Mouse (Mus musculus): ENCODE measurements around the gene Kazald1. TPM values are rescaled to one million over a fixed set of nuclear protein-coding genes. Genes with fewer than 3 reads are reported as not detected.

Gene Kazald1
- polyA plus RNA-seq (2014; fragmentation: Nextera tagmentation; extraction: Ambion mirVana) = 2.5 and 4.9 TPM in 2 replicates

GRCm38 (mm10) chr19:45074580-45075322 lies at the start of gene Kazald1:
Gene Kazald1, plus strand, starts transcription at chr19:45075241.
- peak within 1 kb of the TSS; percentile 90 for H3K27ac ChIP-seq
- H3K36me3 ChIP-seq (replicated peaks; ENCODE audit: control insufficient read depth, insufficient read depth) = no peaks in the 10 kb centered on the region
- H3K4me1 ChIP-seq (replicated peaks; ENCODE audit: control insufficient read depth, insufficient read depth, low read length) = peaks cover 14% of the 10 kb centered on the region
- ATAC-seq (ENCODE audit: low FRiP score) (peak; percentile 84), DNase-seq (ENCODE audit: low spot score) (peak; percentile 97)
- H3K4me2 ChIP-seq (replicated peaks) = peak within 1 kb of the TSS; percentile 91
- peaks cover 64% of the 10 kb centered on the region for H3K27me3 ChIP-seq (ENCODE audit: control insufficient read depth, insufficient read depth, low read length)
- H3K4me3 ChIP-seq (replicated peaks; ENCODE audit: low read length) = peak within 1 kb of the TSS; percentile 57
- no peaks in the 10 kb centered on the region for H3K9me3 ChIP-seq (ENCODE audit: control insufficient read depth, low read length)
- peak within 1 kb of the TSS; percentile 74 for H3K9ac ChIP-seq
- under 1% methylated on average over 45 of the region's 45 CpGs for WGBS

GRCm38 (mm10) chr19:45025937-45026568 lies 49.0 kb upstream of the Kazald1 start:
- H3K27ac ChIP-seq = no peak overlapping the region
- H3K36me3 ChIP-seq (replicated peaks; ENCODE audit: control insufficient read depth, insufficient read depth) = peaks cover 50% of the 10 kb centered on the region
- ATAC-seq (ENCODE audit: low FRiP score) = no peak
- no peak for DNase-seq (ENCODE audit: low spot score)
- H3K9ac ChIP-seq = no peak overlapping the region
- no peaks in the 10 kb centered on the region for H3K27me3 ChIP-seq (ENCODE audit: control insufficient read depth, insufficient read depth, low read length)
- H3K4me1 ChIP-seq (replicated peaks; ENCODE audit: control insufficient read depth, insufficient read depth, low read length) = 0 out of 2 replicates have a peak, but pooled peaks cover 5% of the 10 kb centered on the region
- H3K4me3 ChIP-seq (replicated peaks; ENCODE audit: low read length) = no peak overlapping the region
- no peaks in the 10 kb centered on the region for H3K9me3 ChIP-seq (ENCODE audit: control insufficient read depth, low read length)
- WGBS = 93% methylated on average over 37 of the region's 37 CpGs
- H3K4me2 ChIP-seq (replicated peaks) = no peak overlapping the region

- 87% methylated on average over 6 of the region's 6 CpGs for WGBS
- no peak overlapping the region for H3K4me2 ChIP-seq (replicated peaks)
Observed at GRCm38 (mm10) chr19:45026958-45027670, 47.9 kb upstream of the Kazald1 start.

DNA sequence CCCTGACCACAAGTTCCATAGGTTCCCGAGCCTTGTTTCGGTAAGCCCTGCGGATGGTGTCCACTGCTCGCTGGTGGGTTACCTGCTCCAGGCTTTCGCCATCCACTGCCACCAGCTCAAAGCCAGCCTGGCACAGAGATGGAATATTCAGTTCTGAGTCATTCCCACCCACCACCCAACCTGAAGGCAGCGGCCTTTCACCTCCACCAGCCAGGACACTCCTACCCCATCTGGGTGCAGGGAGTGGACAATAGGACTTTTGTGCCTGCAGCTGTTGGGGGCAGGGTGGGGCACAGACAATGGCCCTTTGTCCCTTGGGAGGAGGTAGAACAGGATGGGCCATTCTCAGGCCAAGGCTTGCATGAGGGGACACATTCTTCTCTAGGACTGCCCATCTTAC lies 47.2 kb upstream of the Kazald1 start:
- Histone ChIP-seq H3K36me3 (replicated peaks; ENCODE audit: control insufficient read depth, insufficient read depth) (peaks cover 50% of the 10 kb centered on the region), H3K27me3 (ENCODE audit: control insufficient read depth, insufficient read depth, low read length) (no peaks in the 10 kb centered on the region), H3K27ac (no peak overlapping the region), H3K9ac (no peak overlapping the region), H3K4me2 (replicated peaks) (no peak overlapping the region), H3K4me1 (replicated peaks; ENCODE audit: control insufficient read depth, insufficient read depth, low read length) (no peaks in the 10 kb centered on the region), H3K4me3 (replicated peaks; ENCODE audit: low read length) (no peak overlapping the region), H3K9me3 (ENCODE audit: control insufficient read depth, low read length) (no peaks in the 10 kb centered on the region)
- DNase-seq (ENCODE audit: low spot score) (no peak), ATAC-seq (ENCODE audit: low FRiP score) (no peak)
- 70% methylated on average over 6 of the region's 6 CpGs for WGBS

More at GRCm38 (mm10) chr19:45026958-45027670, 47.9 kb upstream of the Kazald1 start:
- H3K9ac ChIP-seq = no peak overlapping the region
- no peak overlapping the region for H3K4me3 ChIP-seq (replicated peaks; ENCODE audit: low read length)
- H3K9me3 ChIP-seq (ENCODE audit: control insufficient read depth, low read length) = no peaks in the 10 kb centered on the region
- H3K4me1 ChIP-seq (replicated peaks; ENCODE audit: control insufficient read depth, insufficient read depth, low read length) = no peaks in the 10 kb centered on the region
- peaks cover 50% of the 10 kb centered on the region for H3K36me3 ChIP-seq (replicated peaks; ENCODE audit: control insufficient read depth, insufficient read depth)
- ATAC-seq (ENCODE audit: low FRiP score) (no peak), DNase-seq (ENCODE audit: low spot score) (no peak)
- no peaks in the 10 kb centered on the region for H3K27me3 ChIP-seq (ENCODE audit: control insufficient read depth, insufficient read depth, low read length)
- H3K27ac ChIP-seq = no peak overlapping the region

DNA sequence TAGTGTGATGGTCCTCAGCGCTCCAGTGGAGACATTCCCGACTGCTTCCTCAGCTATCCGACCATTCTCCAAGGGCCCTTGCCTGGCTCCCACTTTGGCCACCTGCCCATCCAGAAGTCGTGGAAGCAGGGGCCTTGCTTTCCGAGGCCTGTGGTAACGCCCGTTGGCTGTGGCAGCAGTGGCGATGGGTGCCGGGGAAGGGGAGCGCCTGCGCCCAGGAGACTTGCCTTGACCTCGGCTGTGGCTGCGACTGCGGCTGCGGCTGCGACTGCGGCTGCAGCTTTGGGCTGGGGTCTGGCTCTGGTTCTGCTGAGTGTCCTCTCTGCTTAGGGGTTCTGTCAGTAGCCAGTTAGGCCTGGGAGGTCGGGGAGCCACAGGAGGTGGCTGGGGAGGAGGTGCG lies 46.3 kb upstream of the Kazald1 start:
- H3K9me3 ChIP-seq (ENCODE audit: control insufficient read depth, low read length) = no peaks in the 10 kb centered on the region
- no peak overlapping the region for H3K9ac ChIP-seq
- no peak overlapping the region for H3K4me3 ChIP-seq (replicated peaks; ENCODE audit: low read length)
- DNase-seq (ENCODE audit: low spot score) (no peak), ATAC-seq (ENCODE audit: low FRiP score) (no peak)
- H3K4me1 ChIP-seq (replicated peaks; ENCODE audit: control insufficient read depth, insufficient read depth, low read length) = no peaks in the 10 kb centered on the region
- no peak overlapping the region for H3K4me2 ChIP-seq (replicated peaks)
- 65% methylated on average over 19 of the region's 19 CpGs for WGBS
- H3K27ac ChIP-seq = no peak overlapping the region
- H3K36me3 ChIP-seq (replicated peaks; ENCODE audit: control insufficient read depth, insufficient read depth) = peaks cover 44% of the 10 kb centered on the region
- H3K27me3 ChIP-seq (ENCODE audit: control insufficient read depth, insufficient read depth, low read length) = no peaks in the 10 kb centered on the region

DNA sequence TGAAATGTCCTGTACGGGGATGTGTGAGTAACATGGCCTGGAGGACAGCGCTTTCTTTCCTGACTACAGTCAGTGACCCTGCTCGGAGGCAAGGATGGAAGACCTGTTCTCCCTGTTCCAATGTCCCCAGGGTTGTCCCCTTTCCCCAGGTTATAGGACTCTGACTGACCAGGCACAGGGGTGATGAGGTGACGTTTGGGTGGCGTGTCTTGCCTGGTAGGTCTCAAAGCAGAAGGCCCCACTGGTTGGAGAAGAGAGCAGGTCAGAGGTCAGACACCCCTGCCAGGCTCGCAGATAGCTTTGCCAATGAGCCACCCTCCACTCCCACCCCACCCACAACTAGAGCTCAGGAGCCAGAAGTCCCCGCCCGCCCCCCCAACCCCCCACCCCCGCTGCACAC lies 45.5 kb upstream of the Kazald1 start:
- Histone ChIP-seq H3K27me3 (ENCODE audit: control insufficient read depth, insufficient read depth, low read length) (no peaks in the 10 kb centered on the region), H3K4me3 (replicated peaks; ENCODE audit: low read length) (no peak overlapping the region), H3K4me1 (replicated peaks; ENCODE audit: control insufficient read depth, insufficient read depth, low read length) (no peaks in the 10 kb centered on the region), H3K4me2 (replicated peaks) (no peak overlapping the region), H3K36me3 (replicated peaks; ENCODE audit: control insufficient read depth, insufficient read depth) (peaks cover 40% of the 10 kb centered on the region), H3K9me3 (ENCODE audit: control insufficient read depth, low read length) (no peaks in the 10 kb centered on the region), H3K9ac (no peak overlapping the region), H3K27ac (no peak overlapping the region)
- DNase-seq (ENCODE audit: low spot score) (no peak), ATAC-seq (ENCODE audit: low FRiP score) (no peak)
- 45% methylated on average over 9 of the region's 9 CpGs for WGBS

DNA sequence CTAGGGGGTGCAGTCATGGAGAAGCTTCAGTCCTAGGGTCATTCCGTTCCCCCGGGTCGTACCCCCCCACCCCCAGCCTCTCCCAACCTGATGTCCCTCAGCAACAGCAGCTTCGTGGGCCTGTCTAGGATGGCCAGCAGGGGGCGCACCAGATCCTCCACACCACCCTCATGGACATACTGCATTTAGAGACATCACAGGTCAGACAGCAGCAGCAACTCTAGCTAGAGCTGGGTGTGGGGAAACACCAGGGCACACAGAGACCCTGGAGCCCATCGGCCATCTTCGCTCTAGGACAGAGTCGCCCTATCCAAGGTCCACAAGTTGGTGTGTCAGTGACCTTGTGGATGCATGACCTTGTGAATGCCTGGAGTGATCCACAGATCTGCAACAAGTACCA lies 44.9 kb upstream of the Kazald1 start:
- peaks cover 35% of the 10 kb centered on the region for H3K36me3 ChIP-seq (replicated peaks; ENCODE audit: control insufficient read depth, insufficient read depth)
- no peaks in the 10 kb centered on the region for H3K27me3 ChIP-seq (ENCODE audit: control insufficient read depth, insufficient read depth, low read length)
- no peaks in the 10 kb centered on the region for H3K4me1 ChIP-seq (replicated peaks; ENCODE audit: control insufficient read depth, insufficient read depth, low read length)
- no peak overlapping the region for H3K9ac ChIP-seq
- no peak overlapping the region for H3K27ac ChIP-seq
- H3K4me2 ChIP-seq (replicated peaks) = no peak overlapping the region
- no peak for ATAC-seq (ENCODE audit: low FRiP score)
- H3K9me3 ChIP-seq (ENCODE audit: control insufficient read depth, low read length) = no peaks in the 10 kb centered on the region
- DNase-seq (ENCODE audit: low spot score) = no peak
- H3K4me3 ChIP-seq (replicated peaks; ENCODE audit: low read length) = no peak overlapping the region
- 37% methylated on average over 8 of the region's 8 CpGs for WGBS

DNA sequence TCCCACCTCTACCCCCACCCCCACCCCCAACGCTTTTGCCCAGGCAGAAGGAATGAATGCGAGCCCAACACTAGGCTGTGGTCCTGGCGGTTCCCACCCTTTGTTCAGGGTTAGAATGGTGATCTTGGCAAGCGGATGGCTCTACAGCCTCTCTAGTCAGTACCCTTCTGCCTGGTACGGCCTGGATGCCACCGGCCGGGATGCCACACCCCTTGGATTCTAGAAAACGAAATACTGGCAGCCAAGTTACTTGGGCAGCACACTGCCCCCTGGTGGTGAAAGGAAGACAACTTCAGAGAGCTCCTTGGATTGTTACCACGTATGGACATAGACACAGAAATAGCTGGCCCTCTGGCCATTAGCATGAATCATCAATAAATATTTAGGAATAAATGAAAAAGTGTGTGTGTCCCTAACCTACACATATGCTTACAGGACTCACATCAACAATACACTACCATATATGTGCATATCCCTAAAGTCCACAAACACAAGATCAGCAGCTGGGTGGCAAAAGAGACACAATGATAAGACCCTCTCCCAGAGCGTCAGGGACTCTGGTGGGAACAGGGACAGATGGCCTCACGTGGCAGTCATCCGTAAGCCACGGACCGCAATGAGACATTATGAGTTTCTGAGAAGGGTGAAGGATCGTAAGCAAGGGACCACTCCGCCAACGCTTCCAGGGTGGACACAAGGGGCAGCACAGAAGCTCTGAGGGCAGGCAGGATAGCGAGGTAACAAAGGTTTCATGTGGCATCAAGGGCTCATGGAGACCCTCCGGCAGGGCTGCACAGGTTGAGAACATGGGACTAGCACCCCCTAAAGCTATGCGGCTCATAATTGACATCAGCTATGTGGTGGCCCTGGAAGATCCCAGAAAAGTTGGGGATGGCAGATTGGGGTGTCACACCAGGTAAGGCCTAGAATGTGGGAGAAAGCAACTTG lies 44.0 kb upstream of the Kazald1 start:
- peak; percentile 89 for DNase-seq (ENCODE audit: low spot score)
- Histone ChIP-seq H3K9ac (no peak overlapping the region), H3K4me1 (replicated peaks; ENCODE audit: control insufficient read depth, insufficient read depth, low read length) (no peaks in the 10 kb centered on the region), H3K9me3 (ENCODE audit: control insufficient read depth, low read length) (no peaks in the 10 kb centered on the region), H3K36me3 (replicated peaks; ENCODE audit: control insufficient read depth, insufficient read depth) (peaks cover 26% of the 10 kb centered on the region), H3K27me3 (ENCODE audit: control insufficient read depth, insufficient read depth, low read length) (no peaks in the 10 kb centered on the region), H3K4me2 (replicated peaks) (peak overlapping the region; percentile 27), H3K4me3 (replicated peaks; ENCODE audit: low read length) (no peak overlapping the region), H3K27ac (no peak overlapping the region)
- 39% methylated on average over 20 of the region's 20 CpGs for WGBS
- ATAC-seq (ENCODE audit: low FRiP score) = peak; percentile 29; the same call in 1 of the 2 replicates
